In the genomic region with DNA sequence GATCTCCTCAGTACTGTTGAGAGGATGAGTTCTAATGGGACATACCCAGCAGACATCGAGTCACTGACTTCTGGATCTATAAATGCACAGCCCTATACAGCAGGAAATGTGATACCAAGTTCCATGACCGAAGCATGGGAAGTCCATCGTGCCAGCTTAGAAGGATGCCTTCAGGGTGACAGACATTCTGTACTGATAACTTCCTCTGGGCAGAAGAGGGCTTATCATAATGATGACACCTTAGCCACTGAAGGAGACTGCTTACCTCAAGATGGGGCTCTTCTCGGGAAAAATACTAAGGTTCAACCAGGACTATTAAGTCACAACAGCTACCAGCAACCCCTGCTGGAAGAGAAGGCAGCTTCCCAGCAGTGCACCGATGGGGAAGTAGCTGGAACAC, we compare ENCODE assay signal across 19 mouse cellular contexts.
A peak's percentile ranks its signal among the peaks of the same experiment; 100 is the strongest.
DNase-seq lines count a peak whose midpoint lies in the region; ATAC-seq lines count a peak whose summit lies in the region.
"Had no signal": no experiment of that assay in that cellular context is flagged by ENCODE, and none has a peak within 500 bp of the region (broad histone marks: within the 10 kb centered on the region; RNA-seq: fewer than 3 reads in every experiment).

No protein-coding gene starts in this region.

- no peak overlapping the region for H3K4me3 ChIP-seq in liver, embryonic 12.5 days
- H3K4me3 ChIP-seq: embryonic facial prominence, embryonic 10.5 days; forebrain, embryonic 12.5 days; gastrocnemius, adult 2 months; hindbrain, embryonic 15.5 days; limb, embryonic 10.5 days; neural tube, embryonic 15.5 days had no signal

- H3K4me1 ChIP-seq in liver, embryonic 12.5 days, result peaks cover 28% of the 10 kb centered on the region
- H3K4me1 ChIP-seq: embryonic facial prominence, embryonic 10.5 days; forebrain, embryonic 12.5 days; hindbrain, embryonic 15.5 days; limb, embryonic 10.5 days; neural tube, embryonic 15.5 days had no signal

- no peaks in the 10 kb centered on the region for H3K9me3 ChIP-seq in liver, embryonic 12.5 days (replicated peaks)
- H3K9me3 ChIP-seq: embryonic facial prominence, embryonic 10.5 days; forebrain, embryonic 12.5 days; hindbrain, embryonic 15.5 days; limb, embryonic 10.5 days; neural tube, embryonic 15.5 days had no signal

- ATAC-seq in common myeloid progenitor, adult 5-6 weeks (replicated peaks; ENCODE audit: low read depth, poor library complexity, severe bottlenecking), result 0 out of 2 replicates have a peak, but pooled peaks have one; percentile 3
- peak; percentile 89 for ATAC-seq in liver, embryonic 12.5 days
- peak; percentile 84 for ATAC-seq in megakaryocyte progenitor cell, adult 5-6 weeks (replicated peaks; ENCODE audit: poor library complexity)

- 26% methylated on average over 5 of the region's 5 CpGs for WGBS in liver, embryonic 12.5 days (ENCODE audit: insufficient replicate concordance)

- H3K27me3 ChIP-seq in liver, embryonic 12.5 days (replicated peaks), result no peaks in the 10 kb centered on the region; the same call in 1 of the 2 replicates
- H3K27me3 ChIP-seq: forebrain, embryonic 12.5 days; hindbrain, embryonic 15.5 days; neural tube, embryonic 15.5 days had no signal

- H3K4me2 ChIP-seq in liver, embryonic 12.5 days, result peak overlapping the region; percentile 26
- H3K4me2 ChIP-seq: forebrain, embryonic 12.5 days; hindbrain, embryonic 15.5 days; neural tube, embryonic 15.5 days had no signal

- no peak overlapping the region for H3K9ac ChIP-seq in liver, embryonic 12.5 days
- H3K9ac ChIP-seq: forebrain, embryonic 12.5 days; hindbrain, embryonic 15.5 days; neural tube, embryonic 15.5 days had no signal

- H3K27ac ChIP-seq in liver, embryonic 12.5 days, result peak overlapping the region; percentile 46; the same call in 1 of the 2 replicates
- H3K27ac ChIP-seq: embryonic facial prominence, embryonic 10.5 days; forebrain, embryonic 12.5 days; gastrocnemius, adult 2 months; hindbrain, embryonic 15.5 days; limb, embryonic 10.5 days; neural tube, embryonic 15.5 days had no signal

- DNase-seq in MEL-GATA-1-ER (ENCODE audit: extremely low read depth, low read depth), result peak; percentile 72
- no peak for DNase-seq in adrenal gland, postnatal 36 days
- DNase-seq in adrenal gland, postnatal 4 days (ENCODE audit: low spot score in 2 of 2), result no peak
- DNase-seq in gastrocnemius, adult 18-20 months (ENCODE audit: low spot score), result no peak
- DNase-seq: adrenal gland, adult 8-10 months; cerebellum, adult 11 months; cerebellum, adult 9-11 months; gastrocnemius, adult 2 months; kidney, adult 9 months; kidney, postnatal 14 days; lung, postnatal 10 days had no signal

- no peaks in the 10 kb centered on the region; the same call in 1 of the 2 replicates for H3K36me3 ChIP-seq in liver, embryonic 12.5 days

Comparison
In these comparisons a context has a peak if more than half of its experiments do, and no peak if none do; other contexts are left out.
1. ATAC-seq: peak in every context shown above with its lines; median percentile 89 in liver, embryonic 12.5 days; 84 in megakaryocyte progenitor cell, adult 5-6 weeks; 3 in common myeloid progenitor, adult 5-6 weeks.